Comparison of ENCODE assay signal across 8 mouse cellular contexts in genomic region chr11:20531992-20532881, GRCm38 (mm10). TPM values are rescaled to one million over a fixed set of nuclear protein-coding genes. Genes with fewer than 3 reads are reported as not detected.
DNase-seq lines count a peak whose midpoint lies in the region; ATAC-seq and TF ChIP-seq lines count a peak whose summit lies in the region.

No protein-coding gene starts in this region.

- peak overlapping the region; percentile 93 for H3K4me2 ChIP-seq in heart, embryonic 16.5 days (ENCODE audit: low read depth, low read length)
- peak overlapping the region; percentile 80 for H3K4me2 ChIP-seq in neural tube, embryonic 13.5 days

- ATAC-seq in heart, embryonic 16.5 days (replicated peaks; ENCODE audit: extremely low read depth, insufficient read depth, low FRiP score): peak; percentile 91
- ATAC-seq in neural tube, embryonic 13.5 days (ENCODE audit: low read depth): peak; percentile 89

- no peak for TF ChIP-seq CTCF in E14TG2a.4 (conservative IDR thresholded peaks at IDR 0.05; ENCODE audit: low read length)
- TF ChIP-seq CTCF in bone marrow, adult 2 months (IDR thresholded peaks at IDR 0.05; ENCODE audit: control insufficient read depth, insufficient read depth, low read length): no peak
- no peak for TF ChIP-seq CTCF in lung, adult 2 months (IDR thresholded peaks at IDR 0.05; ENCODE audit: insufficient read depth, low read length)

- peaks cover 17% of the 10 kb centered on the region for H3K4me1 ChIP-seq in E14TG2a.4 (replicated peaks; ENCODE audit: low read depth, low read length)
- H3K4me1 ChIP-seq in bone marrow, adult 2 months (ENCODE audit: control insufficient read depth, insufficient read depth, low read length): no peaks in the 10 kb centered on the region; the same call in 1 of the 2 replicates
- H3K4me1 ChIP-seq in heart, embryonic 16.5 days (ENCODE audit: control insufficient read depth, insufficient read depth, low read length): peaks cover 8% of the 10 kb centered on the region; the same call in 1 of the 2 replicates
- H3K4me1 ChIP-seq in lung, adult 2 months (ENCODE audit: control insufficient read depth, insufficient read depth, low read length): peaks cover 3% of the 10 kb centered on the region
- H3K4me1 ChIP-seq in neural tube, embryonic 13.5 days (replicated peaks): peaks cover 13% of the 10 kb centered on the region

- no peaks in the 10 kb centered on the region for H3K36me3 ChIP-seq in E14TG2a.4 (ENCODE audit: insufficient read depth, low read length)
- no peaks in the 10 kb centered on the region for H3K36me3 ChIP-seq in heart, embryonic 16.5 days (ENCODE audit: control insufficient read depth, insufficient read depth)
- H3K36me3 ChIP-seq in neural tube, embryonic 13.5 days: no peaks in the 10 kb centered on the region

- under 1% methylated on average over 42 of the region's 42 CpGs for WGBS in bone marrow, adult 2 months
- under 1% methylated on average over 41 of the region's 42 CpGs for WGBS in heart, embryonic 16.5 days
- 1% methylated on average over 41 of the region's 42 CpGs for WGBS in lung, adult 2 months
- WGBS in neural tube, embryonic 13.5 days: 1% methylated on average over 40 of the region's 42 CpGs

- peaks cover 28% of the 10 kb centered on the region for H3K27me3 ChIP-seq in E14TG2a.4 (ENCODE audit: insufficient read depth, low read length)
- no peaks in the 10 kb centered on the region for H3K27me3 ChIP-seq in heart, embryonic 16.5 days (ENCODE audit: control insufficient read depth, insufficient read depth, low read length)
- no peaks in the 10 kb centered on the region for H3K27me3 ChIP-seq in neural tube, embryonic 13.5 days

- no peak for TF ChIP-seq POLR2A in bone marrow, adult 2 months (IDR thresholded peaks at IDR 0.05; ENCODE audit: borderline replicate concordance, control insufficient read depth, low read depth, low read length)
- peak; percentile 61; the same call in 1 of the 2 replicates for TF ChIP-seq POLR2A in lung, adult 2 months (IDR thresholded peaks at IDR 0.05; ENCODE audit: borderline replicate concordance, extremely low read depth, low read depth, low read length)

- peak overlapping the region; percentile 84 for H3K9ac ChIP-seq in heart, embryonic 16.5 days (ENCODE audit: low read length)
- H3K9ac ChIP-seq in neural tube, embryonic 13.5 days: peak overlapping the region; percentile 77

- peak; percentile 89 for DNase-seq in fibroblast of lung, adult 2 months (ENCODE audit: low read depth)
- DNase-seq in kidney, postnatal 14 days: peak; percentile 64
- DNase-seq in lung, adult 2 months: peak; percentile 41
- peak; percentile 84 for DNase-seq in thymus, postnatal 14 days

- H3K9me3 ChIP-seq in E14TG2a.4 (ENCODE audit: low read length): peaks cover 3% of the 10 kb centered on the region; the same call in 1 of the 2 replicates
- no peaks in the 10 kb centered on the region for H3K9me3 ChIP-seq in heart, embryonic 16.5 days (replicated peaks; ENCODE audit: control insufficient read depth, low read length)
- no peaks in the 10 kb centered on the region for H3K9me3 ChIP-seq in neural tube, embryonic 13.5 days

- H3K4me3 ChIP-seq in E14TG2a.4 (replicated peaks; ENCODE audit: low read length): peak overlapping the region; percentile 77
- H3K4me3 ChIP-seq in bone marrow, adult 2 months (replicated peaks; ENCODE audit: control insufficient read depth, low read depth, low read length): peak overlapping the region; percentile 57
- peak overlapping the region; percentile 71 for H3K4me3 ChIP-seq in heart, embryonic 16.5 days (ENCODE audit: low read length)
- peak overlapping the region; percentile 89 for H3K4me3 ChIP-seq in lung, adult 2 months (replicated peaks; ENCODE audit: extremely low read depth, low read depth, low read length)
- H3K4me3 ChIP-seq in neural tube, embryonic 13.5 days: peak overlapping the region; percentile 54

- no peak overlapping the region for H3K27ac ChIP-seq in bone marrow, adult 2 months (ENCODE audit: control insufficient read depth, insufficient read depth, low read depth, low read length, poor library complexity)
- H3K27ac ChIP-seq in heart, embryonic 16.5 days (ENCODE audit: low read length): peak overlapping the region; percentile 93
- peak overlapping the region; percentile 43 for H3K27ac ChIP-seq in neural tube, embryonic 13.5 days (replicated peaks)

RNA-seq across cellular contexts. Expression of gene Sertad2, which starts 10.8 kb away (rescaled TPM):
- 13.6 and 14.5 TPM in 2 replicates for polyA plus RNA-seq in bone marrow, adult 2 months (2011; ENCODE audit: insufficient read depth, insufficient read length, low replicate concordance, missing spikeins)
- 30.9 and 37.0 TPM in 2 replicates for polyA plus RNA-seq in heart, embryonic 16.5 days (2015; fragmentation: Nextera tagmentation; extraction: Ambion mirVana)
- polyA plus RNA-seq in lung, adult 2 months (2012; rRNA removed): 57.1 and 57.9 TPM in 2 replicates
- polyA plus RNA-seq in neural tube, embryonic 13.5 days (2015; fragmentation: Nextera tagmentation; extraction: Ambion mirVana): 28.3 and 29.8 TPM in 2 replicates
